Mouse (Mus musculus): Measurements from ENCODE around the gene Hbp1. TPM values are rescaled to one million over a fixed set of nuclear protein-coding genes. Genes with fewer than 3 reads are reported as not detected.

The Hbp1 gene
- total RNA-seq (2023) = 106 and 116 TPM in 2 replicates

GRCm38 (mm10) chr12:31949759-31950658 lies at the start of gene Hbp1:
Gene Hbp1 (minus strand): TSS chr12:31950535.

Other genes starting within 250 kb of the Hbp1 start
- not detected in 2 replicates for gene Gpr22, start 236.6 kb downstream of the Hbp1 start, total RNA-seq (2023)
- gene Prkar2b, start 110.8 kb upstream of the Hbp1 start, total RNA-seq (2023) = 43.0 and 53.2 TPM in 2 replicates